Mouse (Mus musculus) 3T3-L1 (cell line): ENCODE data around the gene Rora.

Experiments used
- DNase-seq: peaks from one replicate; pipeline ENCODE4 v3.0.0-alpha.2; 2015; ENCODE audit warnings: low read depth, low spot score

Gene Rora

GRCm38 (mm10) chr9:69387296-69387695 is 733.7 kb downstream of the Rora start:
- no peak for DNase-seq

GRCm38 (mm10) chr9:69390631-69391030 is 737.0 kb downstream of the Rora start:
- DNase-seq, result no peak

- no peak for DNase-seq
Measured at GRCm38 (mm10) chr9:69394234-69394633, 740.6 kb downstream of the Rora start.

GRCm38 (mm10) chr9:69397432-69397759 is 743.8 kb downstream of the Rora start:
- no peak for DNase-seq

- DNase-seq, result peak; percentile 74
Measured at GRCm38 (mm10) chr9:69397760-69398452, 744.3 kb downstream of the Rora start, which contains the start of gene Ice2. TSS of gene Ice2 (plus strand) at chr9:69397906.

GRCm38 (mm10) chr9:69398453-69398850 is 744.9 kb downstream of the Rora start:
- no peak for DNase-seq

- DNase-seq, result no peak
Measured at GRCm38 (mm10) chr9:69404671-69405070, 751.1 kb downstream of the Rora start.

- DNase-seq, result peak; percentile 61
Measured at GRCm38 (mm10) chr9:69419476-69419875, 765.9 kb downstream of the Rora start.

- no peak for DNase-seq
Measured at GRCm38 (mm10) chr9:69430531-69430930, 776.9 kb downstream of the Rora start.

- peak; percentile 98 for DNase-seq
Measured at GRCm38 (mm10) chr9:69431863-69432555, 778.4 kb downstream of the Rora start.

- no peak for DNase-seq
Measured at GRCm38 (mm10) chr9:69435194-69435593, 781.6 kb downstream of the Rora start.

GRCm38 (mm10) chr9:69435662-69436061 is 782.1 kb downstream of the Rora start:
- DNase-seq, result no peak
